ENCODE assay signal across 11 mouse cellular contexts in genomic region chr11:55449531-55449930, GRCm38 (mm10). TPM values are rescaled to one million over a fixed set of nuclear protein-coding genes. Genes with fewer than 3 reads are reported as not detected.
A peak's percentile ranks its signal among the peaks of the same experiment; 100 is the strongest.
DNase-seq lines count a peak whose midpoint lies in the region; ATAC-seq and TF ChIP-seq lines count a peak whose summit lies in the region.
"Had no signal": no experiment of that assay in that cellular context is flagged by ENCODE, and none has a peak within 500 bp of the region (broad histone marks: within the 10 kb centered on the region; RNA-seq: fewer than 3 reads in every experiment).

No protein-coding gene starts in this region.

- TF ChIP-seq EP300 in liver, postnatal 0 days (IDR thresholded peaks at IDR 0.05; ENCODE audit: low read depth), result no peak

- WGBS in heart, embryonic 16.5 days, result 56% methylated on average over 7 of the region's 7 CpGs
- WGBS in liver, postnatal 0 days (ENCODE audit: insufficient replicate concordance), result 54% methylated on average over 7 of the region's 7 CpGs

- H3K27me3 ChIP-seq in heart, embryonic 16.5 days (ENCODE audit: control insufficient read depth, insufficient read depth, low read length), result no peaks in the 10 kb centered on the region
- no peaks in the 10 kb centered on the region for H3K27me3 ChIP-seq in liver, postnatal 0 days (ENCODE audit: insufficient read depth, low read length)

- ATAC-seq in heart, embryonic 16.5 days (replicated peaks; ENCODE audit: extremely low read depth, insufficient read depth, low FRiP score), result no peak
- no peak for ATAC-seq in liver, postnatal 0 days
- ATAC-seq: midbrain, embryonic 16.5 days had no signal

- H3K4me1 ChIP-seq in heart, embryonic 16.5 days (ENCODE audit: control insufficient read depth, insufficient read depth, low read length), result peaks cover 5% of the 10 kb centered on the region
- peaks cover 0 to 11% of the 10 kb centered on the region in 2 experiments; a peak in 3 of 4 replicates for H3K4me1 ChIP-seq in ES-E14 (ENCODE audit: control insufficient read depth in 2 of 2, insufficient read depth in 2 of 2, low read length in 2 of 2, poor library complexity in 1 of 2)
- no peaks in the 10 kb centered on the region for H3K4me1 ChIP-seq in liver, postnatal 0 days (ENCODE audit: insufficient read depth)

- in situ Hi-C loops in ES-E14 (cut with MboI; ENCODE audit: low sequenced_read_pairs in 2 of 2, unreplicated experiment in 2 of 2), result loop anchor here (5.0 to 10.0 kb wide), 2 partner anchors 55 to 247 kb away; partner anchors contain the start of gene Slc36a1 (in 1 of the 2)

- no peak for TF ChIP-seq CTCF in liver, postnatal 0 days (IDR thresholded peaks at IDR 0.05; ENCODE audit: low read depth)

- peaks cover 7% of the 10 kb centered on the region; the same call in 1 of the 2 replicates for H3K36me3 ChIP-seq in heart, embryonic 16.5 days (ENCODE audit: control insufficient read depth, insufficient read depth)
- H3K36me3 ChIP-seq in ES-E14 (ENCODE audit: control insufficient read depth, insufficient read depth, low read length, poor library complexity, severe bottlenecking), result peaks cover 56% of the 10 kb centered on the region
- peaks cover 34% of the 10 kb centered on the region for H3K36me3 ChIP-seq in liver, postnatal 0 days (replicated peaks; ENCODE audit: insufficient read depth, low read length)

- H3K9me3 ChIP-seq in heart, embryonic 16.5 days (replicated peaks; ENCODE audit: control insufficient read depth, low read length), result no peaks in the 10 kb centered on the region
- H3K9me3 ChIP-seq in ES-E14 (ENCODE audit: control insufficient read depth, insufficient read depth, low read depth, low read length), result no peaks in the 10 kb centered on the region
- no peaks in the 10 kb centered on the region for H3K9me3 ChIP-seq in liver, postnatal 0 days (ENCODE audit: low read length)

- DNase-seq in heart, postnatal 36 days, result no peak
- no peak for DNase-seq in ES-E14 (ENCODE audit: low read depth, low spot score)
- DNase-seq in kidney, adult 11 months, result peak; percentile 53
- no peak for DNase-seq in liver, postnatal 0 days
- no peak for DNase-seq in spleen, adult 18-20 months
- DNase-seq in layer of hippocampus, adult 9-10 months (ENCODE audit: low spot score), result no peak
- DNase-seq: cerebellum, postnatal 14 days had no signal

- H3K9ac ChIP-seq in heart, embryonic 16.5 days (ENCODE audit: low read length), result no peak overlapping the region
- no peak overlapping the region for H3K9ac ChIP-seq in ES-E14 (ENCODE audit: insufficient read depth, low read depth, low read length, poor library complexity, severe bottlenecking)
- no peak overlapping the region for H3K9ac ChIP-seq in liver, postnatal 0 days (replicated peaks)

- no peak overlapping the region for H3K4me3 ChIP-seq in heart, embryonic 16.5 days (ENCODE audit: low read length)
- H3K4me3 ChIP-seq in ES-E14 (ENCODE audit: insufficient read depth in 1 of 2, low read depth in 1 of 2, low read length in 2 of 2, poor library complexity in 1 of 2, severe bottlenecking in 1 of 2), result no peak overlapping the region
- H3K4me3 ChIP-seq in liver, postnatal 0 days (ENCODE audit: low read depth, low read length), result no peak overlapping the region
- H3K4me3 ChIP-seq: erythroblast, embryonic 14.5 days had no signal

- peak overlapping the region; percentile 28; the same call in 1 of the 2 replicates for H3K27ac ChIP-seq in heart, embryonic 16.5 days (ENCODE audit: low read length)
- peak overlapping the region; percentile 30; the same call in 1 of the 2 replicates for H3K27ac ChIP-seq in ES-E14 (ENCODE audit: insufficient read depth, low read depth, low read length, poor library complexity, severe bottlenecking)
- 0 out of 2 replicates have a peak overlapping the region, but pooled peaks have one; percentile 12 for H3K27ac ChIP-seq in liver, postnatal 0 days (ENCODE audit: low read depth)

- intact Hi-C loops in heart, postnatal 36 days (cut with DNase I), result no loop called here

- H3K4me2 ChIP-seq in heart, embryonic 16.5 days (ENCODE audit: low read depth, low read length), result no peak overlapping the region
- no peak overlapping the region for H3K4me2 ChIP-seq in liver, postnatal 0 days (ENCODE audit: low read depth, low read length)

TF ChIP-seq in ES-E14, 5 proteins besides CTCF, POLR2A, EP300 and RAD21:
- TF ChIP-seq MAFK (IDR thresholded peaks at IDR 0.05; ENCODE audit: insufficient read depth, low read depth, low read length), result no peak
- no peak for TF ChIP-seq ZC3H11A (IDR thresholded peaks at IDR 0.05; ENCODE audit: borderline replicate concordance, low read depth, low read length)
- no peak for TF ChIP-seq CHD2 (IDR thresholded peaks at IDR 0.05; ENCODE audit: low read depth, low read length)
- TF ChIP-seq ZNF384 (IDR thresholded peaks at IDR 0.05; ENCODE audit: low read depth, low read length), result no peak
- no peak for TF ChIP-seq HCFC1 (IDR thresholded peaks at IDR 0.05; ENCODE audit: borderline replicate concordance, insufficient read depth, low read length)

RNA-seq across cellular contexts. Expression of gene Atox1, which starts 11.5 kb away (rescaled TPM):
- 213 and 263 TPM in 2 replicates for polyA plus RNA-seq in heart, embryonic 16.5 days (2015; fragmentation: Nextera tagmentation; extraction: Ambion mirVana)
- 100 to 1,000 TPM; 117 to 124 TPM for total RNA-seq in heart, postnatal 36 days (2021)
- total RNA-seq in ES-E14 (2012; rRNA removed), result 371 and 407 TPM in 2 replicates
- polyA plus RNA-seq in liver, postnatal 0 days (2015; fragmentation: Nextera tagmentation; extraction: Ambion mirVana), result 261 and 271 TPM in 2 replicates

RNA-seq across cellular contexts. Expression of gene G3bp1, which starts 20.0 kb away (rescaled TPM):
- 104 and 106 TPM in 2 replicates for polyA plus RNA-seq in heart, embryonic 16.5 days (2015; fragmentation: Nextera tagmentation; extraction: Ambion mirVana)
- total RNA-seq in heart, postnatal 36 days (2021), result 10 to 100 TPM; 38.8 to 39.0 TPM
- 178 and 189 TPM in 2 replicates for total RNA-seq in ES-E14 (2012; rRNA removed)
- 34.2 and 36.8 TPM in 2 replicates for polyA plus RNA-seq in liver, postnatal 0 days (2015; fragmentation: Nextera tagmentation; extraction: Ambion mirVana)

RNA-seq across cellular contexts. Expression of gene Sparc, which starts 26.5 kb away (rescaled TPM):
- 1,876 and 1,966 TPM in 2 replicates for polyA plus RNA-seq in heart, embryonic 16.5 days (2015; fragmentation: Nextera tagmentation; extraction: Ambion mirVana)
- total RNA-seq in heart, postnatal 36 days (2021), result 100 to 1,000 TPM; 645 to 801 TPM
- total RNA-seq in ES-E14 (2012; rRNA removed), result 411 and 485 TPM in 2 replicates
- polyA plus RNA-seq in liver, postnatal 0 days (2015; fragmentation: Nextera tagmentation; extraction: Ambion mirVana), result 258 and 272 TPM in 2 replicates
- total RNA-seq: MEL had no signal
